Comparison of ENCODE assay signal across 30 mouse cellular contexts in the genomic region with DNA sequence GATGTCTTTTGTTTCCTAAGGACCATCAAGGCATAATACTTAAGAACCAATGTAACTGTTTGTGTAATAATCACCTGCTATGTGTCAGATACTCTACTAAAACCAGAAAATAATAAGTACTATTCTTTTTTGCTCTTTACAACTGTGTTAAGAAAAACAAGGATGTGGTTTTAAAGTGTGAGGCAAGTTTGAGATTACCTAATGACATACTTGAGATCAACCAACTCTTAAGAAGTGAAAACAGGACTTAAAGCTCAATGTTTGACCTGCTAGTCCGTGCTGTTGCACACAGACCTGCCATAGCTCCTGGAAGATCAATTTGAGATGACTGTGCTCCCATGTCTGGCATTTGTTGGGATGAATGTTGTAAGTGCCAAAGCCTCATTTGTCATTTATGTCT.
DNase-seq lines count a peak whose midpoint lies in the region; ATAC-seq and TF ChIP-seq lines count a peak whose summit lies in the region.
"Had no signal": no experiment of that assay in that cellular context is flagged by ENCODE, and none has a peak within 500 bp of the region (broad histone marks: within the 10 kb centered on the region; RNA-seq: fewer than 3 reads in every experiment).

No protein-coding gene starts in this region.

- H3K9ac ChIP-seq in lung, postnatal 0 days (replicated peaks; ENCODE audit: low read depth) = no peak overlapping the region
- H3K9ac ChIP-seq in liver, postnatal 0 days (replicated peaks) = no peak overlapping the region
- H3K9ac ChIP-seq: embryonic facial prominence, embryonic 13.5 days; forebrain, embryonic 15.5 days; heart, embryonic 13.5 days; limb, embryonic 12.5 days; liver, embryonic 15.5 days; midbrain, embryonic 12.5 days; neural tube, embryonic 15.5 days had no signal

- H3K4me2 ChIP-seq in lung, postnatal 0 days (replicated peaks; ENCODE audit: low read depth, low read length) = no peak overlapping the region
- H3K4me2 ChIP-seq in liver, postnatal 0 days (ENCODE audit: low read depth, low read length) = no peak overlapping the region
- H3K4me2 ChIP-seq: embryonic facial prominence, embryonic 13.5 days; forebrain, embryonic 15.5 days; heart, embryonic 13.5 days; limb, embryonic 12.5 days; liver, embryonic 15.5 days; midbrain, embryonic 12.5 days; neural tube, embryonic 15.5 days had no signal

- no peaks in the 10 kb centered on the region for H3K36me3 ChIP-seq in lung, postnatal 0 days (ENCODE audit: insufficient read depth, low read length)
- H3K36me3 ChIP-seq in liver, postnatal 0 days (replicated peaks; ENCODE audit: insufficient read depth, low read length) = no peaks in the 10 kb centered on the region
- H3K36me3 ChIP-seq in limb, embryonic 10.5 days = no peaks in the 10 kb centered on the region
- H3K36me3 ChIP-seq: embryonic facial prominence, embryonic 13.5 days; forebrain, embryonic 10.5 days; forebrain, embryonic 15.5 days; heart, embryonic 13.5 days; limb, embryonic 12.5 days; liver, embryonic 15.5 days; midbrain, embryonic 12.5 days; neural tube, embryonic 15.5 days had no signal

- no peaks in the 10 kb centered on the region for H3K27me3 ChIP-seq in lung, postnatal 0 days (replicated peaks; ENCODE audit: insufficient read depth, low read length)
- no peaks in the 10 kb centered on the region for H3K27me3 ChIP-seq in liver, postnatal 0 days (ENCODE audit: insufficient read depth, low read length)
- H3K27me3 ChIP-seq in limb, embryonic 10.5 days (ENCODE audit: low read depth, poor library complexity, severe bottlenecking) = no peaks in the 10 kb centered on the region
- H3K27me3 ChIP-seq: embryonic facial prominence, embryonic 13.5 days; forebrain, embryonic 15.5 days; heart, embryonic 13.5 days; limb, embryonic 12.5 days; liver, embryonic 15.5 days; midbrain, embryonic 12.5 days; neural tube, embryonic 15.5 days had no signal

- 24% methylated on average over 1 of the region's 1 CpGs for WGBS in lung, postnatal 0 days
- WGBS in liver, postnatal 0 days (ENCODE audit: insufficient replicate concordance) = 34% methylated on average over 1 of the region's 1 CpGs
- 77% methylated on average over 1 of the region's 1 CpGs for WGBS in limb, embryonic 10.5 days

- H3K9me3 ChIP-seq in lung, postnatal 0 days (ENCODE audit: low read length) = no peaks in the 10 kb centered on the region
- no peaks in the 10 kb centered on the region for H3K9me3 ChIP-seq in liver, postnatal 0 days (ENCODE audit: low read length)
- H3K9me3 ChIP-seq in limb, embryonic 10.5 days (replicated peaks) = no peaks in the 10 kb centered on the region
- H3K9me3 ChIP-seq: embryonic facial prominence, embryonic 13.5 days; forebrain, embryonic 10.5 days; forebrain, embryonic 15.5 days; heart, embryonic 13.5 days; limb, embryonic 12.5 days; liver, embryonic 15.5 days; midbrain, embryonic 12.5 days; neural tube, embryonic 15.5 days had no signal

- ATAC-seq in lung, postnatal 0 days = peak; percentile 33; the same call in 1 of the 2 replicates
- ATAC-seq in common myeloid progenitor, adult 5-6 weeks (replicated peaks; ENCODE audit: low read depth, poor library complexity, severe bottlenecking) = 0 out of 2 replicates have a peak, but pooled peaks have one; percentile 32
- peak; percentile 79 for ATAC-seq in megakaryocyte progenitor cell, adult 5-6 weeks (replicated peaks; ENCODE audit: poor library complexity)
- no peak for ATAC-seq in liver, postnatal 0 days
- no peak for ATAC-seq in megakaryocyte-erythroid progenitor cell, adult 5-6 weeks (replicated peaks; ENCODE audit: low FRiP score, low TSS enrichment, poor library complexity, severe bottlenecking)
- ATAC-seq: forebrain, embryonic 15.5 days; hindbrain, postnatal 0 days; intestine, postnatal 0 days had no signal

- DNase-seq in lung, postnatal 0 days (ENCODE audit: low spot score) = peak; percentile 46
- no peak for DNase-seq in lung, postnatal 25 days (ENCODE audit: low spot score)
- DNase-seq in liver, postnatal 0 days = no peak
- no peak for DNase-seq in limb, embryonic 10.5 days (ENCODE audit: low spot score)
- no peak for DNase-seq in c-Kit-positive CD71-positive TER-119-positive erythroid progenitor cells, embryonic 14.5 days (ENCODE audit: low spot score)
- DNase-seq: adrenal gland, adult 8-10 months; cerebellum, adult 9-10 months; cerebellum, postnatal 36 days; gastrocnemius, adult 2 months; gastrocnemius, postnatal 36 days; heart, postnatal 10 days; kidney, adult 9 months; kidney, postnatal 10 days; right cerebral cortex, postnatal 25 days; spleen, adult 18-20 months; thymus, adult 18-20 months; thymus, postnatal 25 days had no signal

- no peak overlapping the region for H3K4me3 ChIP-seq in lung, postnatal 0 days (ENCODE audit: low read depth, low read length)
- no peak overlapping the region for H3K4me3 ChIP-seq in liver, postnatal 0 days (ENCODE audit: low read depth, low read length)
- H3K4me3 ChIP-seq in limb, embryonic 10.5 days = no peak overlapping the region
- H3K4me3 ChIP-seq: embryonic facial prominence, embryonic 13.5 days; forebrain, embryonic 10.5 days; forebrain, embryonic 15.5 days; gastrocnemius, adult 2 months; heart, embryonic 13.5 days; limb, embryonic 12.5 days; liver, embryonic 15.5 days; midbrain, embryonic 12.5 days; neural tube, embryonic 15.5 days had no signal

- H3K27ac ChIP-seq in lung, postnatal 0 days (ENCODE audit: low read length) = no peak overlapping the region
- no peak overlapping the region for H3K27ac ChIP-seq in liver, postnatal 0 days (ENCODE audit: low read depth)
- H3K27ac ChIP-seq in limb, embryonic 10.5 days = no peak overlapping the region
- H3K27ac ChIP-seq: embryonic facial prominence, embryonic 13.5 days; forebrain, embryonic 10.5 days; forebrain, embryonic 15.5 days; gastrocnemius, adult 2 months; heart, embryonic 13.5 days; hindbrain, postnatal 0 days; limb, embryonic 12.5 days; liver, embryonic 15.5 days; midbrain, embryonic 12.5 days; neural tube, embryonic 15.5 days had no signal

- H3K4me1 ChIP-seq in lung, postnatal 0 days (ENCODE audit: insufficient read depth, low read depth, low read length) = no peaks in the 10 kb centered on the region
- no peaks in the 10 kb centered on the region for H3K4me1 ChIP-seq in liver, postnatal 0 days (ENCODE audit: insufficient read depth)
- no peaks in the 10 kb centered on the region for H3K4me1 ChIP-seq in limb, embryonic 10.5 days
- H3K4me1 ChIP-seq: embryonic facial prominence, embryonic 13.5 days; forebrain, embryonic 10.5 days; forebrain, embryonic 15.5 days; heart, embryonic 13.5 days; limb, embryonic 12.5 days; liver, embryonic 15.5 days; midbrain, embryonic 12.5 days; neural tube, embryonic 15.5 days had no signal

- TF ChIP-seq CTCF in lung, postnatal 0 days (IDR thresholded peaks at IDR 0.05) = no peak
- no peak for TF ChIP-seq CTCF in liver, postnatal 0 days (IDR thresholded peaks at IDR 0.05; ENCODE audit: low read depth)

- TF ChIP-seq EP300 in lung, postnatal 0 days (IDR thresholded peaks at IDR 0.05) = no peak
- no peak for TF ChIP-seq EP300 in liver, postnatal 0 days (IDR thresholded peaks at IDR 0.05; ENCODE audit: low read depth)

Comparison
In these comparisons a context has a peak if more than half of its experiments do, and no peak if none do; other contexts are left out.
1. ATAC-seq: peak in lung, postnatal 0 days (single experiment), common myeloid progenitor, adult 5-6 weeks (single experiment) and megakaryocyte progenitor cell, adult 5-6 weeks (single experiment); none in liver, postnatal 0 days (single experiment) and megakaryocyte-erythroid progenitor cell, adult 5-6 weeks (single experiment).